Mouse (Mus musculus): ENCODE measurements at regions not wholly inside any gene's neighbourhood (a gene's known extent, or its start where the extent isn't known, plus 50 kb on each side); places are given as distances from the start of the nearest gene placed in this dataset.

DNA sequence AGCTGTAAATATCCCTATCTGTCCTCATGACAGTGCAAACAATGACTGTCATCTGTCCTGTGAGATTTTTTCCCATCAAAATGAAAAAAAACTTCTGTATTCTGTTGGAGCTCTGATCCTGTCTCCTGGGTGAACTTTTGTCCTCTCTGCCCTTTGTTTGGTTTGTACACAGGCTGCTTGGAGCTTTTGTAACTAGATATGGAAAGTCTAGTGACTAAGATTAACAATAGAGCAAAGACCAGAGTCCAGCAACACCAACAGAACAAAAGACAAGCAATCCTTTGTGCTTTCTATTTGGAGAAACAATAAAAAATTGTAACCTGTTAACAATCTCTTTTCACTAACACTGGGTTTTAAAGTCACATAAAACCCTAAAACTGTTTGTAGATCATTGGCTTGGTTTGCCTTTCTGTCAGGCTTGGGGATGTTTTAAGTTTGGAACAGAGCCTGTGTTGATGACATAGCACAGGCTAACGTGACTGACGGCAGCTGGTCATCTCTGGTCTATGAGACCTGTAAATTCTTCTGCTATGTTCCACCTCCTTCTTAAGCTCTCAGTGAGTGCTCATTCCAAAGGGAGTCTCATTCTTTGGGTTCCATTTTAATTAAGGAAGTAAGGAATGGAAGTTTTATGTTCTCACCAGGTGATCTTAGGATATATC, 219.8 kb downstream of the Gm9733 start:
- DNase-seq (ENCODE audit: low read depth, low spot score), result peak; percentile 14

DNA sequence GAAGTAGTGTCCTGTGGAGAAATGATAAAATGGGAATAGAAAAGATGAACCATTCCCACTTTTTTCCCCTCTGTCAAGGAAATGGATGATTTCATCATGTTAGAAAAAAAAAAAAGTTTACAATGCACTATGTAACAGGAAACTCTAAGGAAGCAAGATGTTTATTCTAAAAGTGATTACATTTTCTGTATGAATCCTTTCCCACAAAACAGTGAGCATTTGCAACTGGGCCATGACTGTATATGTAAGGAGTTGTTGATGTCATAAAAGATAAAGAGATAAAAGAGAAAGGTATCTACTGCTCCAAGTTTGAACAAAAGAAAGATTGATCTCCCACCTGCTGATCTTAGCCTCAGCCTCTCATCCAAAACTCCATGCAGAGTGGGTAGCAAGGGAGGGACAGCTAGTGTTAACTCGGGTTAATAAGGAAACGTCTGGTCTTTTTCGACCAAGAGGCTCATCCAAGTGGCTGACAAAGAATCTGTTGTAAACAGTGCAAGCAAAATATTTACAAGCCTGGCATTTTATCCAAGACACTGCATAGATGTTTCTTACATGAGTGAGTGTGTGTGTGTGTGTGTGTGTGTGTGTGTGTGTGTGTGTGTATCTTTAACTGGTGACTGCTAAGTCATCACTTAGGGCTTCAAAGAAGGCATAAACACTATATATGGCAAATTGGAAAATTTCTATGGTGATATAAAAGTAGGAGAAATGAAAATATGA, 213.3 kb downstream of the Gm9733 start:
- no peak for DNase-seq (ENCODE audit: low read depth, low spot score)

DNA sequence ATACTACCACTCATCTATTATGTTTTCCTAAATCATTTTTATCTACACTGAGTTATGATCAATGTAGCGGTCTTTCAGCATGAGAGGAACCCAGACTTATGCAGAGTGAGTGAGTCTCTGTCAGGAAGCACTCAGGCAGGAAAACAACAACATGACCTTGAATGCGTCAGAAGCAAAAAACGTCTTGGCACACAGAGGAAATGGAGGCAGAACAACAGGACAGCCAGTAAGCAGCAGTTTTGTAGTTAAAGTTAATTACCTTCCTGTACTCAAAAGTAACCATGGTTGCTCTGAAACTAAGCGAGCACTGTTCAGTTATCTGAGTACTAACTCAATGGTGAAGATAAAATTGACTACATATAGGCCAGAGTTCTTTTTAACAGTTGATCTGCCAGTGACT, 205.4 kb downstream of the Gm9733 start:
- no peak for DNase-seq (ENCODE audit: low read depth, low spot score)

- no peak for DNase-seq (ENCODE audit: low read depth, low spot score)
These were observed 203.7 kb downstream of the Gm9733 start for GRCm38 (mm10) chr3:15128370-15128769.

- DNase-seq (ENCODE audit: low read depth, low spot score), result no peak
These were observed 203.1 kb downstream of the Gm9733 start for GRCm38 (mm10) chr3:15128960-15129359.

GRCm38 (mm10) chr3:15129729-15130369, 202.3 kb downstream of the Gm9733 start:
- no peak for DNase-seq (ENCODE audit: low read depth, low spot score)

DNA sequence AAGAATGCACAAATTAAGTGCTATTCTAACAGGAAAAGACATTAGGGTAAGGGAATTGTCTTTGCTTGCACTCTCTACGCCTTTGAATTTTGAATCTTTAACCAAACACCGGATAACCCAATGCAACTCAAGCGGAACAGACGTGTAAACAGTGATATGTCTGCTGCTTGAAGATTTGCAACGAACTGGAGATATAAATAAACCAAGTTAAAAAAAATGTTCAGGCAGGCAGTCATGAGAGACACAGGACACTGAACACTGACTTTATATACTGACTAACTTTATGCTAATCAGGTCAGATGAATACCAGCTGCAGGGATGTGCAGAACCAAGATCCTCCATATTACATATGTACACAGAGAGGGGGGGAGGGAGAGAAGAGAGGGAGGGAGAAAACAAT, 200.0 kb downstream of the Gm9733 start:
- no peak for DNase-seq (ENCODE audit: low read depth, low spot score)

DNA sequence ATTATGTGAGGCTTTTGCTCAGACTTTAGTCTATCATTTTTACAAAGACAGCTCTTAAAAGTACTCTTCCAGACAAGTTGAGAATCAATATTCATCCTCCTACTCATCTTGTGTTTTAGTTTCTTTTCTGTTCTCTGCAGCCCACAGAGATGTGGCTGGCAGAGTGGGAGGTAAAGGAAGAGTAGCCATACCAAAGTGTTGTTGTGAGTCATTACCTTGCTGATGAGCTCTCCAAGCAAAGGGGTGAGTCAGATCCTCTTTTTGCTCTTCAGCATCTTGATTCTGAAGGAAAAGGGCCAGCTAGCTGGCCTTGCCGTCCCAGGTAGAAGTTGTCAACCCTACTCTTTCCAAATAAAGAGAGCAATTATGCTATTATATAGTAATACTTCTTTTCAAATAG, 192.6 kb downstream of the Gm9733 start:
- no peak for DNase-seq (ENCODE audit: low read depth, low spot score)

GRCm38 (mm10) chr3:15153710-15154109, 178.4 kb downstream of the Gm9733 start:
- DNase-seq (ENCODE audit: low read depth, low spot score), result no peak

DNA sequence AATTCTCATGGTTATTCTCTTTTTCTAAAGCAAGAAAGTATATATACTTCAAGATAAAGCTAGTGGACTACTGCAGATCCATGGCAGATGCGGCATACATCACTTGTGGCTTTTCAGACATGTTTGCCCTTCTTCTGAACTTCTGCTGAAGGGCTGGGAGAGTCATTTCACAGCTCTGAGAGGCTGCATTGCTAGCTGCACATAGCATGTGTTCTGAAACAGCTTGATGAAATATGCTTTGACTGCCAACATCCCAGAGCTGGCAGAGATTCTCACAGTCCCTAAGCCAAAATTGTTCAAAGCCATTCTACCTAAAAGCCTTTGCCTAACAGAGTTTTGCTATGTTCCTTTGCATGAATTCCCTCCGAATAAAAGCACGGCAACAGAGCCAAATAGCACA, 177.9 kb downstream of the Gm9733 start:
- no peak for DNase-seq (ENCODE audit: low read depth, low spot score)

- peak; percentile 15 for DNase-seq (ENCODE audit: low read depth, low spot score)
These were observed 175.4 kb downstream of the Gm9733 start for GRCm38 (mm10) chr3:15156681-15157080.

GRCm38 (mm10) chr3:15157842-15158241, 174.3 kb downstream of the Gm9733 start:
- DNase-seq (ENCODE audit: low read depth, low spot score), result no peak

- DNase-seq (ENCODE audit: low read depth, low spot score), result peak; percentile 7
These were observed 173.2 kb downstream of the Gm9733 start for GRCm38 (mm10) chr3:15158926-15159325.

GRCm38 (mm10) chr3:15159965-15160714, 172.0 kb downstream of the Gm9733 start:
- DNase-seq (ENCODE audit: low read depth, low spot score), result peak; percentile 45

GRCm38 (mm10) chr3:15175811-15176210, 156.3 kb downstream of the Gm9733 start:
- no peak for DNase-seq (ENCODE audit: low read depth, low spot score)

- no peak for DNase-seq (ENCODE audit: low read depth, low spot score)
These were observed 152.9 kb downstream of the Gm9733 start for GRCm38 (mm10) chr3:15179079-15179812.

GRCm38 (mm10) chr3:15181111-15181510, 151.0 kb downstream of the Gm9733 start:
- no peak for DNase-seq (ENCODE audit: low read depth, low spot score)

DNA sequence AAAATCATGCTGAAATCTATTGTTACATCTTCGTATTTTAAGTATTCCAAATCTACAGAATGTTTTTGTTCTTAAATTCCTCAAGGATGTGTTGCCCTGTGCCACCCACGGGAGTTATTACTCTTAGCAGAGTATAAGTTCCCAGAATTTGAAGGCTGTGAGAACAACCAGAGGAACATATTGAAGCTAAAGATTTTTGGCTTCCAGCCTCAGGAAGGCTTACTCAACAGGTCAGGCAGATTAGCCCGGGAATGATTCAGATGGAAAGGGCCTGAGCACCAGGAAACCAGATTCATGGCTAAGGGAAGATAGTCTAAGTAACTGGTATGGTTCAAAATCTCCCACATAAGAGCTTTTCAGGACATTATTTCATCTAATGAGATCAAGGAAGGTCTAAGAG, 145.4 kb downstream of the Gm9733 start:
- DNase-seq (ENCODE audit: low read depth, low spot score), result no peak

DNA sequence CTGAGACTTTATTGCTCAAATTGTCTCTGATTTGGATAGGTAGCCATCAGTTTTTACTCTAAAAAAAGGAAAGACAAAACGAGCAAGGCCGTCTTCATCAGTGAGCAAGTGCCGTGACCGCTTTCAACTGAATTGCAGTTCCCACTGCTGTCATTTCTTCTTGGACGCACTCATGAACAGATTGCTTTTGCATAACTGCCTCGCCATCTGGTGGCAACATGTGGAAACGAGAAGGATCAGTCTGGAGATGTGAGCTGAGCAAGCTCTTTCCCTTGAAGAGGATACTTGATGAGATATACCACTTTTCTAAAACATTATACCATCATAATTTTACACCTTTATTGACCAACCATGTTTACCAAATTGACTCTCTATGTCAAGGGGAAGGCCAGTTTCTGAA, 137.7 kb downstream of the Gm9733 start:
- peak; percentile 87 for DNase-seq (ENCODE audit: low read depth, low spot score)

- no peak for DNase-seq (ENCODE audit: low read depth, low spot score)
These were observed 136.0 kb downstream of the Gm9733 start for GRCm38 (mm10) chr3:15196101-15196500.

DNA sequence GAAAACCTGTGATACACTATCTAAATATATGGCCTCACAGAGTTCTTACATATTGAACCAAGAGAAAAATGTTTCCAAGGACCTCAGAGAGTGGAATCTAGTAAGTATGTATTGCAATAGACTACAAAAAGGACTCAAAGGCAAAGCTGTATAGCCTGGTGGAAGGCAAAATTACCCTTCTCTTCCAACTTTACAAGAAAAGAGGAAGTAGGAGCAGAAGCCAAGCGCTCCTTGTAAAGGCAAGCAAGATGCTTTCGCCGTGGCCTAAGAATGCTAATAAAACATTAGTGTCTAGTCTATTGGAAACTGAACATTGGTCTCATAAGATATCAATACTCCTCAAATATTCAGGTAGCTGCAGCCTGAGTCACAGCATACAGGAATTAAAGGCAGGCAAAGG, 134.0 kb downstream of the Gm9733 start:
- no peak for DNase-seq (ENCODE audit: low read depth, low spot score)

All from ZHBTc4 (cell line).